Comparison of ENCODE assay signal across 8 mouse cellular contexts in the genomic region with DNA sequence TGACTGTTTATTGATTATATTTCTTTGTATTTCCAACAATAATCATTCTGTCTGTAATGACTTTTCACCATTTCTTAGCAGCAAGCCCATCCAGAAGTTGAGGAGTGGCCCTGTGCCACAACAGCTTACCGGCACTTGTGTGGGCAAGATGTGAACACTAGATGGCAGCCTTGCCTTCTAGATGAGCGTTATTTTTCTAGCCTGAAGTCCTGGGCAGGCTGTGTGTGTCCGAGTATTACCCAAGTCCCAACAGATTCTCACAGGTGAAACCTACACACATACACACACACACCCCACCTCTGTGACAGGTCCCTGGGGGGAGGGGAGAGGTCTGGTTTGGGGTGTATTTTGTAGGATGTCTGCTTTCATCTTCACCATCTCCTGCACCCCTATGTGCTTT. TPM values are rescaled to one million over a fixed set of nuclear protein-coding genes. Genes with fewer than 3 reads are reported as not detected.
DNase-seq lines count a peak whose midpoint lies in the region; ATAC-seq and TF ChIP-seq lines count a peak whose summit lies in the region.

No protein-coding gene starts in this region.

- no peaks in the 10 kb centered on the region for H3K4me1 ChIP-seq in cerebellum, adult 2 months (ENCODE audit: control insufficient read depth, insufficient read depth, low read length)
- no peaks in the 10 kb centered on the region for H3K4me1 ChIP-seq in hindbrain, embryonic 16.5 days (ENCODE audit: control insufficient read depth, insufficient read depth, low read depth, low read length)

- 0% methylated on average over 3 of the region's 3 CpGs for whole genome bisulfite sequencing in cerebellum, adult 2 months
- WGBS in hindbrain, embryonic 16.5 days, result 1% methylated on average over 3 of the region's 3 CpGs

- H3K4me2 ChIP-seq in hindbrain, embryonic 16.5 days (ENCODE audit: low read length), result no peak overlapping the region

- in situ Hi-C loops in Patski (cut with MboI; ENCODE audit: low pct_unique_long_range_greater_than_20kb), result loop anchor here (5.0 to 25.0 kb wide), 3 partner anchors 350 to 1225 kb away; no protein-coding TSS in a partner anchor

- H3K27me3 ChIP-seq in Patski, result peaks cover 19% of the 10 kb centered on the region
- no peaks in the 10 kb centered on the region for H3K27me3 ChIP-seq in cerebellum, adult 2 months (ENCODE audit: control insufficient read depth, insufficient read depth, low read length)
- no peaks in the 10 kb centered on the region for H3K27me3 ChIP-seq in hindbrain, embryonic 16.5 days (replicated peaks; ENCODE audit: control insufficient read depth, insufficient read depth, low read length)

- peak; percentile 7 for DNase-seq in Patski (ENCODE audit: low read depth, low spot score)
- DNase-seq in cerebellum, adult 2 months, result peak; percentile 78 to 81
- DNase-seq in forelimb bud, embryonic 11.5 days (ENCODE audit: low read depth, low spot score), result peak; percentile 77
- DNase-seq in layer of hippocampus, postnatal 25 days (ENCODE audit: extremely low spot score in 1 of 2, low spot score in 1 of 2), result peak; percentile 42 to 78
- DNase-seq in lung, postnatal 36 days, result peak; percentile 82
- peak; percentile 78 for DNase-seq in retina, postnatal 7 days (ENCODE audit: low read depth, low spot score)
- peak; percentile 54 for DNase-seq in urinary bladder, postnatal 25 days (ENCODE audit: low spot score)

- no peaks in the 10 kb centered on the region for H3K9me3 ChIP-seq in hindbrain, embryonic 16.5 days (ENCODE audit: control insufficient read depth, low read length)

- POLR2A ChIA-PET in Patski (lab: Charles Lee), result no interaction called here

- peak; percentile 86 for ATAC-seq in Patski
- ATAC-seq in hindbrain, embryonic 16.5 days, result peak; percentile 79

- peak; percentile 85 for TF ChIP-seq CTCF in Patski (IDR thresholded peaks at IDR 0.05)
- TF ChIP-seq CTCF in cerebellum, adult 2 months (IDR thresholded peaks at IDR 0.05; ENCODE audit: borderline replicate concordance, insufficient read depth, low read depth, low read length), result peak; percentile 98

- H3K27ac ChIP-seq in cerebellum, adult 2 months (ENCODE audit: insufficient read depth, low read length), result no peak overlapping the region
- no peak overlapping the region for H3K27ac ChIP-seq in hindbrain, embryonic 16.5 days (ENCODE audit: low read depth, low read length)

- TF ChIP-seq POLR2A in cerebellum, adult 2 months (IDR thresholded peaks at IDR 0.05; ENCODE audit: borderline replicate concordance, insufficient read depth, low read length), result no peak

- no peak overlapping the region for H3K4me3 ChIP-seq in cerebellum, adult 2 months (replicated peaks; ENCODE audit: insufficient read depth, low read depth, low read length)
- H3K4me3 ChIP-seq in hindbrain, embryonic 16.5 days (ENCODE audit: low read length), result no peak overlapping the region

- H3K9ac ChIP-seq in hindbrain, embryonic 16.5 days (ENCODE audit: low read depth, low read length), result no peak overlapping the region

- CTCF ChIA-PET in Patski (lab: Charles Lee), result interaction anchor here (0.7 to 2.3 kb wide), 5 partner anchors 10 to 796 kb away, joined by 3 to 9 read pairs (median 3); no protein-coding TSS in a partner anchor

- H3K36me3 ChIP-seq in hindbrain, embryonic 16.5 days (ENCODE audit: control insufficient read depth, insufficient read depth, low read length), result no peaks in the 10 kb centered on the region

RNA-seq across cellular contexts. Expression of gene Lrpprc, which starts 47.2 kb away (rescaled TPM):
- 72.4 TPM for polyA plus RNA-seq in Patski (2021)
- 39.6 and 40.3 TPM in 2 replicates for polyA plus RNA-seq in cerebellum, adult 2 months (2012; rRNA removed)
- 43.4 and 50.2 TPM in 2 replicates for polyA plus RNA-seq in hindbrain, embryonic 16.5 days (2015; fragmentation: Nextera tagmentation; extraction: Ambion mirVana)
- 10 to 100 TPM; 60.3 to 61.0 TPM for total RNA-seq in layer of hippocampus, postnatal 25 days (2021)

Comparison
In these comparisons a context has a peak if more than half of its experiments do, and no peak if none do; other contexts are left out.
1. DNase-seq: peak in every context shown above with its lines; median percentile 82 in lung, postnatal 36 days; 80 in cerebellum, adult 2 months; 78 in retina, postnatal 7 days; 77 in forelimb bud, embryonic 11.5 days; 60 in layer of hippocampus, postnatal 25 days; 54 in urinary bladder, postnatal 25 days; 7 in Patski.